14 mouse cellular contexts compared by ENCODE assay signal in the genomic region with DNA sequence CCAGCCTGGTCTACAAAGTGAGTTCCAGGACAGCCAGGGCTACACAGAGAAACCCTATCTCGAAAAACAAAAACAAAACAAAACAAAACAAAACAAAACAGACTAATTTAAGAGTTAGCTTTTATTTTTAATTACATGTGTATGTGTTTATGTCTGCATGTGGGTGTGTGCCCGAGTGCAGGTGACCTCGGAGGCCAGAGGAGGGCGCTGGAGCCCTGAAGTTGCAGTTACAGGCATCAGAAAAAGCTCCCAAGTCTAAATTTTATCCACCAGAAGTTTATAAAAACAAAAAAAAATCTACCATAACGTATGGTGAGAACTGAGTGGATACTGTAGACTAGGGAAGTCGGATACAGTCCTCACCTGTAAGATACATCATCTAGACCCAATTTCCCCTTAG. TPM values are rescaled to one million over a fixed set of nuclear protein-coding genes. Genes with fewer than 3 reads are reported as not detected.
A peak's percentile ranks its signal among the peaks of the same experiment; 100 is the strongest.
DNase-seq lines count a peak whose midpoint lies in the region; ATAC-seq and TF ChIP-seq lines count a peak whose summit lies in the region.
"Had no signal": no experiment of that assay in that cellular context is flagged by ENCODE, and none has a peak within 500 bp of the region (broad histone marks: within the 10 kb centered on the region; RNA-seq: fewer than 3 reads in every experiment).

No protein-coding gene starts in this region.

- no peaks in the 10 kb centered on the region for H3K27me3 ChIP-seq in kidney, embryonic 14.5 days (ENCODE audit: control insufficient read depth, insufficient read depth, low read length)
- H3K27me3 ChIP-seq in testis, adult 2 months (ENCODE audit: control insufficient read depth, insufficient read depth, low read length) = no peaks in the 10 kb centered on the region
- no peaks in the 10 kb centered on the region for H3K27me3 ChIP-seq in splenic B cell, adult 2 months (ENCODE audit: control insufficient read depth, insufficient read depth, low read length, poor library complexity, severe bottlenecking)
- H3K27me3 ChIP-seq: midbrain, embryonic 12.5 days; neural tube, embryonic 13.5 days had no signal

- DNase-seq in kidney, adult 18-20 months = peak; percentile 4
- no peak for DNase-seq in testis, postnatal 14 days (ENCODE audit: low spot score)
- peak; percentile 46 for DNase-seq in R1 (ENCODE audit: low read depth, low spot score)
- peak; percentile 41 for DNase-seq in splenic B cell, adult 2 months (ENCODE audit: low read depth, low spot score)
- DNase-seq in cerebellum, postnatal 36 days = no peak
- DNase-seq: adrenal gland, postnatal 25 days; cerebellum, adult 11 months; gastrocnemius, postnatal 10 days; right cerebral cortex, adult 18-20 months had no signal

- TF ChIP-seq POLR2A in testis, adult 2 months (IDR thresholded peaks at IDR 0.05; ENCODE audit: control insufficient read depth, low read depth, low read length) = no peak

- TF ChIP-seq CTCF in testis, adult 2 months (IDR thresholded peaks at IDR 0.05; ENCODE audit: control insufficient read depth, insufficient read depth, insufficient replicate concordance, low read depth, low read length) = peak; percentile 20; the same call in 1 of the 2 replicates

- no peak overlapping the region for H3K4me2 ChIP-seq in kidney, embryonic 14.5 days (replicated peaks; ENCODE audit: low read depth, low read length)
- H3K4me2 ChIP-seq: midbrain, embryonic 12.5 days; neural tube, embryonic 13.5 days had no signal

- no peak overlapping the region for H3K4me3 ChIP-seq in kidney, embryonic 14.5 days (ENCODE audit: low read length)
- H3K4me3 ChIP-seq in testis, adult 2 months (ENCODE audit: control insufficient read depth, low read depth, low read length) = no peak overlapping the region
- H3K4me3 ChIP-seq: midbrain, embryonic 12.5 days; neural tube, embryonic 13.5 days had no signal

- H3K9me3 ChIP-seq in kidney, embryonic 14.5 days (ENCODE audit: control insufficient read depth, low read length) = no peaks in the 10 kb centered on the region
- H3K9me3 ChIP-seq: midbrain, embryonic 12.5 days; neural tube, embryonic 13.5 days had no signal

- WGBS in kidney, embryonic 14.5 days = 88% methylated on average over 6 of the region's 6 CpGs

- H3K27ac ChIP-seq in kidney, embryonic 14.5 days (ENCODE audit: low read depth, low read length) = no peak overlapping the region
- no peak overlapping the region for H3K27ac ChIP-seq in testis, adult 2 months (ENCODE audit: control insufficient read depth, insufficient read depth, low read depth, low read length)
- H3K27ac ChIP-seq: midbrain, embryonic 12.5 days; neural tube, embryonic 13.5 days had no signal

- peaks cover 57% of the 10 kb centered on the region for H3K36me3 ChIP-seq in kidney, embryonic 14.5 days (ENCODE audit: control insufficient read depth, insufficient read depth, low read length)
- H3K36me3 ChIP-seq in testis, adult 2 months (ENCODE audit: control insufficient read depth, insufficient read depth, low read length) = no peaks in the 10 kb centered on the region
- peaks cover 7% of the 10 kb centered on the region for H3K36me3 ChIP-seq in splenic B cell, adult 2 months (ENCODE audit: control insufficient read depth, insufficient read depth, low read length, poor library complexity, severe bottlenecking)

- H3K4me1 ChIP-seq in kidney, embryonic 14.5 days (ENCODE audit: control insufficient read depth, insufficient read depth, low read length) = no peaks in the 10 kb centered on the region
- H3K4me1 ChIP-seq in testis, adult 2 months (ENCODE audit: control insufficient read depth, insufficient read depth, low read length) = no peaks in the 10 kb centered on the region
- H3K4me1 ChIP-seq: midbrain, embryonic 12.5 days; neural tube, embryonic 13.5 days had no signal

- ATAC-seq in kidney, embryonic 14.5 days (ENCODE audit: low FRiP score, low TSS enrichment) = no peak
- ATAC-seq: inflammation-experienced regulatory T-cells, adult 6 months had no signal

- no peak overlapping the region for H3K9ac ChIP-seq in kidney, embryonic 14.5 days (ENCODE audit: low read depth, low read length)
- H3K9ac ChIP-seq: midbrain, embryonic 12.5 days; neural tube, embryonic 13.5 days had no signal

RNA-seq across cellular contexts. Expression of gene Myom1, which starts 24.6 kb away (rescaled TPM):
- polyA plus RNA-seq in kidney, embryonic 14.5 days (2014; fragmentation: Nextera tagmentation; extraction: Ambion mirVana) = 3.0 and 3.6 TPM in 2 replicates
- 2.1 and 3.4 TPM in 2 replicates for polyA plus RNA-seq in testis, adult 2 months (2012; rRNA removed)

RNA-seq across cellular contexts. Expression of gene Myl12a, which starts 24.9 kb away (rescaled TPM):
- polyA plus RNA-seq in kidney, embryonic 14.5 days (2014; fragmentation: Nextera tagmentation; extraction: Ambion mirVana) = 648 and 687 TPM in 2 replicates
- polyA plus RNA-seq in testis, adult 2 months (2012; rRNA removed) = 29.2 and 30.6 TPM in 2 replicates

Comparison
In these comparisons a context has a peak if more than half of its experiments do, and no peak if none do; other contexts are left out.
1. DNase-seq: peak in kidney, adult 18-20 months (single experiment), R1 (single experiment) and splenic B cell, adult 2 months (single experiment); none in testis, postnatal 14 days (single experiment) and cerebellum, postnatal 36 days (0 of 2).
2. RNA of gene Myl12a, which starts 24.9 kb away (polyA plus RNA-seq): 648 to 687 TPM in kidney, embryonic 14.5 days; 29.2 to 30.6 TPM in testis, adult 2 months; every median in the first group is over 10 times any median in the second.